Mouse (Mus musculus): ENCODE measurements around the gene Sirt3. TPM values are rescaled to one million over a fixed set of nuclear protein-coding genes. Genes with fewer than 3 reads are reported as not detected.

Gene Sirt3
- total and polyA plus RNA-seq, 2 experiments from 2014 or later, result 71.6 to 75.6 TPM

DNA sequence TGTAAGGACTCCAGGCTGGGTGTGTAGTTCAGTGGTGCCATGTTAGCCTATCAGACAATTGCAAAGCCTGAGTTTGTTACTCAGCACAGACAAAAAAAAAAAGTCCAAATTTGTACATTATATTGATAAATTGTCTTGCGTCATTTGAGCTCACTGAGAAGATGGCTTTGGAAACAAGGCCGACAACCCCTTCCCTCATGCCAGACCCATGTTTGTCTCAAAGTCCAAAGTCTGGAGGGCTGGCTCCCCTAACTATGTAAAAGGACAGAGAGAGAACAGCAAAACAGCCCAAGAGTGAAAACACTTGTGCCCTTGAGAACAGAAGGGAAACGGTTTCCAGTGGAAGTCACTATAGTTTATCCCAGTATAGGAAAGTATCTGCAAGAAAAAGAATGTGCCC, 1.7 kb downstream of the Sirt3 start:
- no peak overlapping the region for H3K27ac ChIP-seq
- peaks cover 15% of the 10 kb centered on the region; the same call in 1 of the 2 replicates for H3K36me3 ChIP-seq (ENCODE audit: insufficient read depth, low read length)
- H3K4me3 ChIP-seq (ENCODE audit: low read length), result no peak overlapping the region
- H3K4me1 ChIP-seq (ENCODE audit: insufficient read depth, low read length), result 0 out of 2 replicates have a peak, but pooled peaks cover 6% of the 10 kb centered on the region
- 84% methylated on average over 3 of the region's 3 CpGs for WGBS
- H3K4me2 ChIP-seq (ENCODE audit: low read depth, low read length), result peak overlapping the region; percentile 78
- no peak for DNase-seq (ENCODE audit: low spot score)
- H3K9ac ChIP-seq (replicated peaks; ENCODE audit: low read length), result no peak overlapping the region
- no peak for TF ChIP-seq CTCF (IDR thresholded peaks at IDR 0.05; ENCODE audit: low read depth)
- no peaks in the 10 kb centered on the region for H3K27me3 ChIP-seq (ENCODE audit: insufficient read depth, low read length)
- H3K9me3 ChIP-seq (ENCODE audit: low read length), result no peaks in the 10 kb centered on the region
- no peak for ATAC-seq

DNA sequence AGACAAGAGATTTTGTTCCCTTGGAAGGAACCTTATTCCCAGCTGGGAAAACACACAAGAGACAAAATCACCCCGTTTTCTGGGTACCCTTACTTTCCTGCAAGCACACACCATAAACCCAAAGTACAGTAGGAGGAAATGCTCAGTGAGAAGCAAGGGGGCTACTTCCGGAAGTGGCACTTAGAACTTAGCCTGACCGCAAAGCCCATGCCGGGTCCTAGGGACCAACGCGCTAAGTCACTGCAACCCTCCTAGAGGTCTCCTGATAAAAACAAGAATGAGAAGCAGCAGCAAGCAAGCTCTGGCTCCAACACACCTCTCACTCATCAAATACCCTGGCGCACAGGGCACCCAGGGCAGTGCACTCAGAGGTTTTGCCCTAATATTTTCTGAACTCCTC, 2.8 kb downstream of the Sirt3 start:
- no peaks in the 10 kb centered on the region for H3K9me3 ChIP-seq (ENCODE audit: low read length)
- 91% methylated on average over 7 of the region's 7 CpGs for WGBS
- H3K9ac ChIP-seq (replicated peaks; ENCODE audit: low read length), result no peak overlapping the region
- no peak overlapping the region for H3K4me3 ChIP-seq (ENCODE audit: low read length)
- peaks cover 21% of the 10 kb centered on the region; the same call in 1 of the 2 replicates for H3K36me3 ChIP-seq (ENCODE audit: insufficient read depth, low read length)
- TF ChIP-seq CTCF (IDR thresholded peaks at IDR 0.05; ENCODE audit: low read depth), result no peak
- DNase-seq (ENCODE audit: low spot score), result no peak
- H3K27ac ChIP-seq, result no peak overlapping the region
- H3K4me2 ChIP-seq (ENCODE audit: low read depth, low read length), result no peak overlapping the region
- no peak for ATAC-seq
- no peaks in the 10 kb centered on the region for H3K27me3 ChIP-seq (ENCODE audit: insufficient read depth, low read length)
- H3K4me1 ChIP-seq (ENCODE audit: insufficient read depth, low read length), result 0 out of 2 replicates have a peak, but pooled peaks cover 6% of the 10 kb centered on the region

GRCm38 (mm10) chr7:140877364-140877763, 4.7 kb downstream of the Sirt3 start:
- no peak overlapping the region for H3K4me3 ChIP-seq (ENCODE audit: low read length)
- H3K4me2 ChIP-seq (ENCODE audit: low read depth, low read length), result no peak overlapping the region
- no peak overlapping the region for H3K9ac ChIP-seq (replicated peaks; ENCODE audit: low read length)
- no peak for TF ChIP-seq CTCF (IDR thresholded peaks at IDR 0.05; ENCODE audit: low read depth)
- H3K27ac ChIP-seq, result no peak overlapping the region
- H3K36me3 ChIP-seq (ENCODE audit: insufficient read depth, low read length), result peaks cover 21% of the 10 kb centered on the region; the same call in 1 of the 2 replicates
- WGBS, result 91% methylated on average over 6 of the region's 6 CpGs
- DNase-seq (ENCODE audit: low spot score) (no peak), ATAC-seq (no peak)
- H3K9me3 ChIP-seq (ENCODE audit: low read length), result no peaks in the 10 kb centered on the region
- H3K4me1 ChIP-seq (ENCODE audit: insufficient read depth, low read length), result 0 out of 2 replicates have a peak, but pooled peaks cover 6% of the 10 kb centered on the region
- H3K27me3 ChIP-seq (ENCODE audit: insufficient read depth, low read length), result no peaks in the 10 kb centered on the region

- Histone ChIP-seq H3K4me3 (ENCODE audit: low read length) (no peak overlapping the region), H3K27ac (no peak overlapping the region), H3K9ac (replicated peaks; ENCODE audit: low read length) (no peak overlapping the region), H3K9me3 (ENCODE audit: low read length) (no peaks in the 10 kb centered on the region), H3K36me3 (ENCODE audit: insufficient read depth, low read length) (peaks cover 21% of the 10 kb centered on the region; the same call in 1 of the 2 replicates), H3K27me3 (ENCODE audit: insufficient read depth, low read length) (no peaks in the 10 kb centered on the region), H3K4me1 (ENCODE audit: insufficient read depth, low read length) (no peaks in the 10 kb centered on the region), H3K4me2 (ENCODE audit: low read depth, low read length) (no peak overlapping the region)
- no peak for DNase-seq (ENCODE audit: low spot score)
- ATAC-seq, result no peak
- no peak for TF ChIP-seq CTCF (IDR thresholded peaks at IDR 0.05; ENCODE audit: low read depth)
- WGBS, result 96% methylated on average over 4 of the region's 4 CpGs
These were observed 7.9 kb downstream of the Sirt3 start for GRCm38 (mm10) chr7:140874224-140874623.

- H3K27me3 ChIP-seq (ENCODE audit: insufficient read depth, low read length), result no peaks in the 10 kb centered on the region
- no peaks in the 10 kb centered on the region for H3K9me3 ChIP-seq (ENCODE audit: low read length)
- no peak overlapping the region for H3K4me2 ChIP-seq (ENCODE audit: low read depth, low read length)
- no peak for ATAC-seq
- DNase-seq (ENCODE audit: low spot score), result no peak
- 88% methylated on average over 12 of the region's 12 CpGs for WGBS
- H3K4me1 ChIP-seq (ENCODE audit: insufficient read depth, low read length), result no peaks in the 10 kb centered on the region
- H3K9ac ChIP-seq (replicated peaks; ENCODE audit: low read length), result no peak overlapping the region
- TF ChIP-seq CTCF (IDR thresholded peaks at IDR 0.05; ENCODE audit: low read depth), result no peak
- H3K36me3 ChIP-seq (ENCODE audit: insufficient read depth, low read length), result peaks cover 49% of the 10 kb centered on the region
- H3K27ac ChIP-seq, result no peak overlapping the region
- H3K4me3 ChIP-seq (ENCODE audit: low read length), result no peak overlapping the region
These were observed 17.3 kb downstream of the Sirt3 start for GRCm38 (mm10) chr7:140864761-140865160.

GRCm38 (mm10) chr7:140860728-140861127, 21.4 kb downstream of the Sirt3 start:
- Histone ChIP-seq H3K9me3 (ENCODE audit: low read length) (no peaks in the 10 kb centered on the region), H3K4me1 (ENCODE audit: insufficient read depth, low read length) (peaks cover 14% of the 10 kb centered on the region), H3K9ac (replicated peaks; ENCODE audit: low read length) (no peak overlapping the region), H3K36me3 (ENCODE audit: insufficient read depth, low read length) (peaks cover 56% of the 10 kb centered on the region), H3K4me3 (ENCODE audit: low read length) (no peak overlapping the region), H3K4me2 (ENCODE audit: low read depth, low read length) (no peak overlapping the region), H3K27ac (no peak overlapping the region), H3K27me3 (ENCODE audit: insufficient read depth, low read length) (no peaks in the 10 kb centered on the region)
- WGBS, result 85% methylated on average over 5 of the region's 5 CpGs
- DNase-seq (ENCODE audit: low spot score), result no peak
- no peak for TF ChIP-seq CTCF (IDR thresholded peaks at IDR 0.05; ENCODE audit: low read depth)
- no peak for ATAC-seq

- TF ChIP-seq CTCF (IDR thresholded peaks at IDR 0.05; ENCODE audit: low read depth), result no peak
These were observed 22.1 kb downstream of the Sirt3 start for GRCm38 (mm10) chr7:140859997-140860396.

More at GRCm38 (mm10) chr7:140859997-140860396, 22.1 kb downstream of the Sirt3 start:
- DNase-seq (ENCODE audit: low spot score) (no peak), ATAC-seq (no peak)
- H3K36me3 ChIP-seq (ENCODE audit: insufficient read depth, low read length), result peaks cover 54% of the 10 kb centered on the region
- no peaks in the 10 kb centered on the region for H3K27me3 ChIP-seq (ENCODE audit: insufficient read depth, low read length)
- H3K9me3 ChIP-seq (ENCODE audit: low read length), result no peaks in the 10 kb centered on the region
- no peak overlapping the region for H3K27ac ChIP-seq
- H3K9ac ChIP-seq (replicated peaks; ENCODE audit: low read length), result no peak overlapping the region
- 68% methylated on average over 6 of the region's 6 CpGs for WGBS
- H3K4me1 ChIP-seq (ENCODE audit: insufficient read depth, low read length), result peaks cover 21% of the 10 kb centered on the region
- H3K4me3 ChIP-seq (ENCODE audit: low read length), result no peak overlapping the region
- no peak overlapping the region for H3K4me2 ChIP-seq (ENCODE audit: low read depth, low read length)

All from hindbrain, postnatal 0 days (tissue).